Mouse (Mus musculus) CH12.LX (cell line): Measurements from ENCODE around the gene E430018J23Rik.

Experiments
- CTCF ChIP-seq, 2 experiments: IDR thresholded peaks in 1 of 2; conservative IDR thresholded peaks in 1 of 2; 2 replicates each; pipeline ENCODE4 v1.5.1; 2011 to 2012; ENCODE audit warnings: low read depth in 2 of 2, low read length in 2 of 2, improper control_type of control experiment in 1 of 2, inconsistent platforms in 1 of 2, mild to moderate bottlenecking in 1 of 2, moderate library complexity in 1 of 2
- E2F4 ChIP-seq: IDR thresholded peaks from 2 replicates; pipeline ENCODE4 v1.6.1; 2011; ENCODE audit warnings: low read depth, low read length, improper control_type of control experiment; ENCODE audit not compliant: insufficient replicate concordance
- EP300 ChIP-seq: IDR thresholded peaks from 2 replicates; pipeline ENCODE4 v1.6.1; 2011; ENCODE audit warnings: low read length, improper control_type of control experiment
- MAX ChIP-seq: IDR thresholded peaks from 2 replicates; pipeline ENCODE4 v1.6.1; 2011; ENCODE audit warnings: low read length, improper control_type of control experiment

DNA sequence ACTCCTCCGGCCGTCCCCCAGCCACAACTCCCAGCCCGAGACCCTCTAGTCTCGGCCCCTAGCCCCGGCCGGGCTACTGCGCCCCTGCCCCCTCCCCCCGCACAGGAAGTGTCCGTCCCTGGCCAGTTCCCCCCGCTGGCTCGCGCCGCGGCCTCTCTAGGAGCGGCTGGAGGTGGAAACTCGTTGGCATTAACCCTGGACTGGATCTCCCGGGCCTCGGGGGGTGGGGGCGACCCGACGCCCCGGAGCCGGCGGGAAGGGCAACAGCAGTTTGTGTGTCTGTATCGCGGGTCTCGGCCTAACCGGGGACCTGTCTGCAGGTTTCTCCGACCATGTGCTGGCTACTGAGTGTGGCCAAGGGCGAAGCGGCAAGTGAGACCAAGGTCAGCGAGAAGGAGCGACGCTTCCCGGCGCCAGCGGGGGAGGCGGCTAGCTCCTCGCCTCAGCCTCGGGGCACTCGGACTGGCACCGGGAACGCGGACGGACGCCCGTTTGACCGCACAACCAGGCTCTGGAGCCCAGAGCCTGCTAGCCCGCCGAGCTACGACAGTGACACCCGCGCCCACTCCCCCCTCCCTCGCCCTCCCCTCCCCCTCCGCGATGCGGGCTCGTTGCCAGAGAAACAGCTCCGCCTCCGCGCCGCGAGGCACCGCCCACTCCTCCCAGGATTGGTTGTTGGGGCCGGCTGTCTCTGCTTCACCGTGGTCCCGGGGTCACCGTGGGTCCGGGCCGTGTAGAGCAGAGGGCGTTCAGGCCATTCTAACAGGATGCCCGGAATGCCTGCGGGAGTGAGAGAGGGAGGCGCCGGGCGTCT is 47.7 kb downstream of the E430018J23Rik start, which contains the start of gene Zfp768:
- TF ChIP-seq CTCF (conservative IDR thresholded peaks at IDR 0.05 in 1 of 2, IDR thresholded peaks at IDR 0.05 in 1 of 2; ENCODE audit: low read depth in 2 of 2, low read length in 2 of 2) = no peak
- peak; percentile 23; the same call in 1 of the 2 replicates for TF ChIP-seq MAX
- TF ChIP-seq E2F4 = no peak
- TF ChIP-seq EP300 = no peak
